Mouse (Mus musculus) midbrain, embryonic 14.5 days (tissue): ENCODE results near the gene Rnls. TPM values are rescaled to one million over a fixed set of nuclear protein-coding genes. Genes with fewer than 3 reads are reported as not detected.

ENCODE experiments used
- ATAC-seq: fragments of 200-750 bp; cut with Nextera tagmentation; 2 replicates; pipeline ENCODE4 v1.8.0; 2017; ENCODE audit warnings: moderate number of reproducible peaks, moderate library complexity; ENCODE audit not compliant: low FRiP score, low TSS enrichment
- DNase-seq: peaks from one replicate; pipeline ENCODE4 v3.0.0-alpha.2; 2015
- H3K27ac ChIP-seq: fragments of 300-500 bp; sonication (generic); replicated peaks from 2 replicates; pipeline ENCODE4 v1.5.1; 2014; ENCODE audit warnings: mild to moderate bottlenecking, low read depth, low read length, moderate library complexity
- H3K27me3 ChIP-seq: fragments of 300-500 bp; sonication (generic); 2 replicates; pipeline ENCODE4 v1.6.1; 2014; ENCODE audit warnings: low read length, control low read depth, mixed read lengths; ENCODE audit not compliant: control insufficient read depth, insufficient read depth
- H3K36me3 ChIP-seq: fragments of 300-500 bp; sonication (generic); 2 replicates; pipeline ENCODE4 v1.6.1; 2014; ENCODE audit warnings: low read length, control low read depth; ENCODE audit not compliant: control insufficient read depth, insufficient read depth
- H3K4me1 ChIP-seq: fragments of 300-500 bp; sonication (generic); 2 replicates; pipeline ENCODE4 v1.6.1; 2014; ENCODE audit warnings: mild to moderate bottlenecking, antibody characterized with exemption, low read length, control low read depth; ENCODE audit not compliant: control insufficient read depth, insufficient read depth
- H3K4me2 ChIP-seq: fragments of 300-500 bp; sonication (generic); 2 replicates; pipeline ENCODE4 v1.6.1; 2014; ENCODE audit warnings: mild to moderate bottlenecking, low read length, moderate library complexity
- H3K4me3 ChIP-seq: fragments of 300-500 bp; sonication (generic); replicated peaks from 2 replicates; pipeline ENCODE4 v1.5.1; 2014; ENCODE audit warnings: low read depth, low read length
- H3K9ac ChIP-seq: fragments of 300-500 bp; sonication (generic); replicated peaks from 2 replicates; pipeline ENCODE4 v1.6.1; 2014; ENCODE audit warnings: mild to moderate bottlenecking, low read length, moderate library complexity
- H3K9me3 ChIP-seq: fragments of 300-500 bp; sonication (generic); 2 replicates; pipeline ENCODE4 v1.6.1; 2016; ENCODE audit warnings: low read length, control low read depth, mixed read lengths; ENCODE audit not compliant: control insufficient read depth
- WGBS: fragments of 180-500 bp; shearing (Covaris S2); extraction: QIAGEN DNeasy Blood & Tissue Kit; methylation state at CpG from one replicate; pipeline ENCODE4 v1.1.7; 2014; 5-methylcytosine and 5-hydroxymethylcytosine counted together
- polyA plus RNA-seq: library from polyadenylated mRNA; unstranded; fragments of >200 nt; fragmentation: Nextera tagmentation; extraction: Ambion mirVana; gene quantifications from 2 replicates; pipeline ENCODE4 v1.2.1, GENCODE M21; 2014

Rnls gene
- polyA plus RNA-seq, 1 experiment from 2014 or later, result 10.0 TPM

DNA sequence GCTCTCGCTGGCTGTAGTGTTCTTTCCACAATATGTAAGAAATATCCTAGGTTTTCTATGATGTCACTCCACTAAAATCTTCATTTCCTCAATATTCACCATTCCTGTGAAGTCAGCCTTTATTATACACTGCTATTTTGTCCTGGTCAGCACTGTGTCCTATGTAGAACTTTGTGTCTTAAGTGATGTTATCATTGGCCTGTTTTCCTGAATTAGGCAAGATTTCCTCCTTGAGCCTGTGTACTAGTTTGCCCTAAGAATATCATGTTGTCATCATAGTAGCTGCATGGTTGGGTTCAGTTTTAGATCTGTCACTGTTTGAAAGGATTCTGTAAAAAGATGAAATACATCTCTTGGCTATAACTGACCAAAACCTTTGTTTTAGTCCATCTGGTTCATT lies 203.3 kb downstream of the Rnls start:
- Histone ChIP-seq H3K36me3 (no peaks in the 10 kb centered on the region), H3K27ac (no peak overlapping the region), H3K27me3 (no peaks in the 10 kb centered on the region), H3K4me1 (no peaks in the 10 kb centered on the region), H3K4me2 (no peak overlapping the region), H3K4me3 (no peak overlapping the region), H3K9me3 (no peaks in the 10 kb centered on the region), H3K9ac (no peak overlapping the region)
- 73% methylated on average over 1 of the region's 1 CpGs for WGBS
- no peak for ATAC-seq
- DNase-seq, result no peak

DNA sequence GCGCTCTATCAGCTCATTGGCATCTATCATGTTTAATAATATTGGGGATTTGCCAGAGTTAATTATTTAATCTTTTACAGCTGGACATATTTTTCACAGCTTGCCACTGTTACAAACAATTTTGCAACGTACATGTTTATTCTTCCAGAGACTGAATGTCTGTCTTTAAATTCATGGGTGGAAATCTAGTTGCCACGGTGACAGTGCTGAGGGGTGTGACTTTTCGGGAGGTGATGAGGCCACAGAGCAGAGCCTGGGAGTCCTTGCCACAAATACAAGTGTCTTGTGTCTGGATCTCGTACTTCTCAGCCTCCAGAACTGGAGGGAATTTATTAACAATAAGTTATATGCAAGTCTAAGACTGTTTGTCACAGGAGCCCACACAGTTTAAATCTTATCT lies 212.5 kb downstream of the Rnls start:
- H3K27me3 ChIP-seq, result no peaks in the 10 kb centered on the region
- WGBS, result 61% methylated on average over 5 of the region's 5 CpGs

DNA sequence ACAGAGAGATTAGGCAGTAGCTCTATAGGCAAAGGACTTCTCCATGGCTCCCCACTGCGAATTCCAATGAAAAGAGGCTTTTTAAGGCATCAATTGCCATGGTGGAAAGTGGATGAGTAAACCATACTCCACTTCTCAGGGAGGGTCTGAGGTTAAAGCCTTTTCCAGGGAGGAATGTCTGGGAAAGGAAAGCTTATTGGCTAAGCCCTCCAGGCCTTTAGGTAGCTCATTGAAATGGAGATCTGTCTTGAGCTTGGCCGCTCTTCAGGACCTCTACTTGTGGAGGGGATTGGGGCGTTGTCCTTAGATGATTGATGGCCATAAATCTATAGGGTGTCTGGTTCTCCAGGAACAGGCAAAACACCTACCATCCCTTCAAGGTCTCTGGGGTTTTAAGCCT lies 213.2 kb downstream of the Rnls start:
- Histone ChIP-seq H3K4me1 (no peaks in the 10 kb centered on the region), H3K4me2 (no peak overlapping the region), H3K27me3 (no peaks in the 10 kb centered on the region), H3K4me3 (no peak overlapping the region), H3K36me3 (no peaks in the 10 kb centered on the region), H3K9me3 (no peaks in the 10 kb centered on the region), H3K27ac (no peak overlapping the region), H3K9ac (no peak overlapping the region)
- 42% methylated on average over 3 of the region's 3 CpGs for WGBS
- DNase-seq (no peak), ATAC-seq (no peak)

More for the DNA sequence above, 212.5 kb downstream of the Rnls start:
- no peak for DNase-seq
- H3K36me3 ChIP-seq, result no peaks in the 10 kb centered on the region
- H3K4me3 ChIP-seq, result no peak overlapping the region
- H3K4me1 ChIP-seq, result no peaks in the 10 kb centered on the region
- no peaks in the 10 kb centered on the region for H3K9me3 ChIP-seq
- no peak overlapping the region for H3K9ac ChIP-seq
- H3K4me2 ChIP-seq, result no peak overlapping the region
- H3K27ac ChIP-seq, result no peak overlapping the region
- ATAC-seq, result no peak

DNA sequence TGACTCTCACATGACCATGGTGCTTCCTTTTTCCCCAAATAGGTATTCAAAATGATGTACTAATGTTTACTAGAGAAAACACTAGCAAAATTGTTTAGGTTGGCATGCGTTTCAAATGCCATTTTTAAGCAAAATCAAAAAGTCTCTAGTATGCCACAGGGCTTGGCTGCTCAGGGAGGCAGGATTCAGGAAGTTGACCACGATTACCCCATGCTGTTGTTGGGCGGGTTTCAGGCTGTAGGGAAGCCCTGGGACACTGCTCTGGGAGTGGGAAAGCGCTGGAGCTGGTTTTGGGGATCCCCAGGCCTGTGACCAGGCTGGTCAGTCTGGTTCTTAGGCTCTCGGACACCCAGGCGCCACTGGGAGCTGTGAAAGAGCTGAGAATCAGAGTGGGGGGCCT lies 213.7 kb downstream of the Rnls start:
- no peak overlapping the region for H3K4me3 ChIP-seq
- H3K4me2 ChIP-seq, result no peak overlapping the region

DNA sequence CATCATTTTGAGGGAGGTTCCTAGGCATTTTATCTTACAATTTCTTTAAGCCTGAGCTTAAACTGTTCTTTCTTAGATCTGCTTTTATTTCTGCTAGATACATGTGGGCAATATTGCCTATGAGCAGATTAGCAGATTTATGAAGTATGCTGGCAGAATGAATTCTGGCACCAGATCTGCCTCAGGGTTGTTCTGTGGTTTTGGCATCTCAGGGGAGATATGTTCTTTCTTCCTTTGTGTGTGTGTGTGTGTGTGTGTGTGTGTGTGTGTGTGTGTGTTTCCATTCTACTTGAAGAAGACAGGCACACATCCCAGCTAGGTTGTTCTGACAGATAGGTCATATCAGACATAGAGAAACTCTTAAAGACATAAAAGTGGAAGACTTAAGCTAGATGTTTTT lies 218.1 kb downstream of the Rnls start:
- Histone ChIP-seq H3K27me3 (no peaks in the 10 kb centered on the region), H3K9me3 (no peaks in the 10 kb centered on the region), H3K36me3 (no peaks in the 10 kb centered on the region), H3K27ac (no peak overlapping the region), H3K4me1 (no peaks in the 10 kb centered on the region), H3K9ac (no peak overlapping the region), H3K4me2 (no peak overlapping the region), H3K4me3 (no peak overlapping the region)
- DNase-seq (no peak), ATAC-seq (no peak)

More for the DNA sequence above, 213.7 kb downstream of the Rnls start:
- WGBS, result 47% methylated on average over 6 of the region's 6 CpGs
- Histone ChIP-seq H3K4me1 (no peaks in the 10 kb centered on the region), H3K27ac (no peak overlapping the region), H3K9me3 (no peaks in the 10 kb centered on the region), H3K9ac (no peak overlapping the region), H3K27me3 (no peaks in the 10 kb centered on the region), H3K36me3 (no peaks in the 10 kb centered on the region)
- DNase-seq (no peak), ATAC-seq (no peak)

DNA sequence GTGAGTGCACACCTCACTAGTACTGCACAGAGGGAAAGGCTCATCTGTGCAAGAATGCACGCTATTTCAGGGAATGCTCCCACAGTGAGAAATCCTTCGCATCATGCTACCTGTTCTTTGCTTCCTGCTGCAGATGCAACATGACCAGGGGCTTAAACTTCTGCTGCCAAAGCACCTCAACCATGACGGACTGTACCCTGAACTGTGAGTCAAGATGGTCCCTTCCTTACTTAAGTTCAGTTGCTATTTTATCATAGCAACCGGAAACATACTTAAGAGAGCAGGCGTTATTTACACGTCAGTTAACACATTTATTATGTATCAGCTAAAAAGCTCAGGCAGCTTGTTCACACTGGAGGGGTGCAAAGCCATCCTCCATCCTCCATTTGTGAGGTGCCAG lies 222.2 kb downstream of the Rnls start:
- Histone ChIP-seq H3K4me3 (no peak overlapping the region), H3K4me1 (no peaks in the 10 kb centered on the region), H3K4me2 (no peak overlapping the region), H3K9me3 (no peaks in the 10 kb centered on the region), H3K36me3 (no peaks in the 10 kb centered on the region), H3K27me3 (no peaks in the 10 kb centered on the region), H3K27ac (no peak overlapping the region), H3K9ac (no peak overlapping the region)
- 86% methylated on average over 6 of the region's 6 CpGs for WGBS
- ATAC-seq (no peak), DNase-seq (no peak)

DNA sequence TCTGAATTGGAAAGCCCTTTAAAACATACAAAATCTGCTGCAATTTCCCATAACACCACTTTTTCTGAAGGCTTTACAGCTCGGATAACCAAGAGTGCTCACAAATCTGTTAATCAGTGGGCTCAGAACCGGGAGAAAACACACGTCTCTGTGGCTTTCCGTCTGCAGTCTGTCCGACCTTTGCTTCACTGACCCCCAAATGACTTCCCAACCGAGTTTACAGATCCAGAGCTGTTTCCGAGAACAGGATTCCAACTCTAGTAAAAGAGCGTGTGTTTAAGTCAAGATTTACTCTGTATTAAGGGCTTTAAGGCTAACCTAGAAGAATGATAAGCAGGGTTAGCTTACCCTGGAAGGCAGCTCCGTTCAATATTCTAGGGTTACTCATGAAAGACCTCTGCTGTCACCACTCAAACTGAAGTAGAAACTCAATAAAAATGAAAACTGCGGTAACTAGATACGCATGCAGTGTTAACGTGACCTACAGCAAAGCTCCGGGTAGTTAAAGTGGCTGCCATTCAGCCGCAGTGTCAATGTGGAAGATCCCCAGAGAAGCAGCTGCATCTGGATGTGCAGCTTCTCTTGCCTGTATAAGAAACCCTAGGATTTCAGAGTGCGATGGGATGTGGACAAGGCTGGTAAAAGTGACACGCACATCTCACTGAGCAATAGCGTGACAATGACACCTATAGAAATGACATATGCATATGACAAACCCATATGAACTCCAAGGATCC lies 224.4 kb downstream of the Rnls start:
- Histone ChIP-seq H3K27me3 (no peaks in the 10 kb centered on the region), H3K27ac (no peak overlapping the region), H3K9me3 (no peaks in the 10 kb centered on the region), H3K4me2 (no peak overlapping the region), H3K4me3 (no peak overlapping the region), H3K9ac (no peak overlapping the region), H3K4me1 (no peaks in the 10 kb centered on the region), H3K36me3 (no peaks in the 10 kb centered on the region)
- no peak for DNase-seq
- 83% methylated on average over 17 of the region's 17 CpGs for WGBS
- ATAC-seq, result no peak

DNA sequence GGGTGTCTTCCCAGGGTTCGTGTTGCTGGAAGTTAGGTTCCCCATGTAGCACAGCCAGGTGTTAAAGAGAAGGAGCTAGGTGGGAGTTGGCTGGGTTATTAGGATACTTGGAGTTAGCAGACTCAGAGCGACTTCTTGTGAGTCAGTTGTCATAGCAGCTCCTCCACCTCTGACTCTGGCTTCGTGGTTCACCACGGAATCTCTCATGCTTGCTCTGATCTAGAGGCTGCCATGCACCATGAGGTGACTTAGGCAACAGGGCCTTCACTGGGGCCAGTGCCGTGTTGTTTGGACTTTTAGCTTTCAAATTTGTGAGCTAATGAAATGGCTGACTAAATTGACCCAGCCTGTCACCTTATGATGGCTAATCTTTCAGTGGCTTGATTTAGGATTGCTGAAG lies 227.3 kb downstream of the Rnls start:
- Histone ChIP-seq H3K27me3 (no peaks in the 10 kb centered on the region), H3K9me3 (no peaks in the 10 kb centered on the region), H3K4me2 (no peak overlapping the region), H3K9ac (no peak overlapping the region), H3K27ac (no peak overlapping the region), H3K4me1 (no peaks in the 10 kb centered on the region), H3K4me3 (no peak overlapping the region), H3K36me3 (no peaks in the 10 kb centered on the region)
- WGBS, result 84% methylated on average over 5 of the region's 5 CpGs
- ATAC-seq, result no peak
- DNase-seq, result no peak

DNA sequence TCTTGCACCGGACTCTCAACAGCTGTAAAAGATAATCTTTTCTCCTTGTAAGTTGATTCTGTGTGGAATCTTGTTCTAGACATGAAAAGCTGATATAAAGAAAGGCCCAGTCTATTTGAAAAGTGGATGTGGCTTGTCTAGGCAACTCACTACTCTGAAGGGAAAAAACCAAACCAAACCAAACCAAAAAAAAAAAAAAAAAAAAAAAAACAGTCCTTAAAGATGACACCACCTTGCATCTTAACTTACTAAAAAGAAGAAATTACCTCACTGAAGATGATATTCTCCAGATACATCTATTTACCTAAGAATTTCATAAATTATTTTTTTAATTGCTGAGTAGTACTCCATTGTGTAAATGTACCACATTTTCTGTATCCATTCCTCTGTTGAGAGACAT lies 230.2 kb downstream of the Rnls start:
- Histone ChIP-seq H3K36me3 (no peaks in the 10 kb centered on the region), H3K4me3 (no peak overlapping the region), H3K27me3 (no peaks in the 10 kb centered on the region), H3K9ac (no peak overlapping the region), H3K4me2 (no peak overlapping the region), H3K4me1 (no peaks in the 10 kb centered on the region), H3K9me3 (no peaks in the 10 kb centered on the region), H3K27ac (no peak overlapping the region)
- WGBS, result 86% methylated on average over 1 of the region's 1 CpGs
- ATAC-seq (no peak), DNase-seq (no peak)
